Mouse (Mus musculus): Measurements from ENCODE around the gene Ubl7.

Ubl7 gene

DNA sequence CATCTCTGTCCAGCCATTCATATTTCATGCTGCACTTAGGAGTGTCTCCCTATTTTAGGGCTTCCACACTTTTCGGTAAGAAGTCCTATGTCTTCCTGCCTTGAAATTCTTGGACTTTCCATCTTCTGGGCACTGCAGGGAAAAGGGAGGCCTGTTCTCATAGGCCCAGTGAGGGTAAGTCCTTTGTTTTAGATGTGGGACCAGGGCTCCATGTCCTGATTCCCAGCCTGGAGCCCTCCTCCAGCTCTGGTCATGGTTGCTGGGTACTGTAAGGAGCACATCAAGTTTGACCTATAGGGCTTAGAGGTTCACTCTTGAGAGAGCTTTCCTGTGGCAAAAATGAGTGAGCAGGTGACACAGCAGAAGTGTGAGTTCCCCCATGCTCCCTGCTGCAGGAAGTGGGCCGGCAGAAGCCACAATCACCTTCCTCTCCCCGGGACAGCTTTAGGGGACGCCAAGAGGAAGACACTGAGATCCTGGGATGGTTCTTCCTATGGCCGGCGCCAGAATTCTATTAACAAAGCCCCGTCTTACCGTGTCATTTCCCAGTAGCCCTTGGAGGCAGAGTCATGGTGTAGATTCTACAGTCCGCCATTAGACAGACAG, 57.5 kb downstream of the Ubl7 start:
- DNase-seq: peak; percentile 54 to 75

GRCm38 (mm10) chr9:57968783-57969542, 58.2 kb downstream of the Ubl7 start:
- no peak for DNase-seq

GRCm38 (mm10) chr9:57969736-57970495, 59.1 kb downstream of the Ubl7 start:
- no peak for DNase-seq

GRCm38 (mm10) chr9:57971413-57971812, 60.6 kb downstream of the Ubl7 start:
- DNase-seq: no peak

GRCm38 (mm10) chr9:57972141-57972591, 61.4 kb downstream of the Ubl7 start:
- peak; percentile 77 to 88 for DNase-seq

DNA sequence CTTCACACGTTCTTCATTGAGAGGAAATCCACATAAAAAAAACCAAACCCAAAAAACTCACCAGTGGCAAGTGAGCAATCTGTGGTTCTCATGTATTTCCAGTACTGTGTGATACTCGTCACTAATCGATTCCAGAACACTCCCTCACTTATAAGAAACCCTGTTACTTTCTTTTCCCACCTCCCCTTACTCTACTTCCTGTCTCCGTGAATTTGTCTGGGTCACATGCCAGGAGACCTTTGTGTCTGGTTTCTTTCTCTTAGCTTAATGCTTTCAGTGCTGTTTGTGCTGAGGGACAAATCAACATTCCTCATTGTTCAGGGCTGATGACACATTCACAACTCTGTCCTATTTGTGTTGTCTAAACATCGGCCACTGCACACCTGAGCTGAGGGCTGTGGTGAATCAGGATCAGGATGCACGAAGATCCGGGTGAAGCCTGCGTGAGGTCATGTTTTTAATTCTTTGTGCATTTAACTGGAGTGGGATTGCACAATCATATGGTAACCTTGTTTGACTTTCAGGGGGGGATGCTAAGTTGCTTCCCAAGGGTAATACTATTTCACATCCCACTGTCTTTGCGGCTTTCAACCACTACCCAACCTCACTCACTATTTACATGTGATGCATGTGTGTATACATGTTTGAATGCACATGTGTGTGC, 62.1 kb downstream of the Ubl7 start:
- no peak for DNase-seq

- no peak for DNase-seq
Observed at GRCm38 (mm10) chr9:57973440-57974066, 62.8 kb downstream of the Ubl7 start.

DNA sequence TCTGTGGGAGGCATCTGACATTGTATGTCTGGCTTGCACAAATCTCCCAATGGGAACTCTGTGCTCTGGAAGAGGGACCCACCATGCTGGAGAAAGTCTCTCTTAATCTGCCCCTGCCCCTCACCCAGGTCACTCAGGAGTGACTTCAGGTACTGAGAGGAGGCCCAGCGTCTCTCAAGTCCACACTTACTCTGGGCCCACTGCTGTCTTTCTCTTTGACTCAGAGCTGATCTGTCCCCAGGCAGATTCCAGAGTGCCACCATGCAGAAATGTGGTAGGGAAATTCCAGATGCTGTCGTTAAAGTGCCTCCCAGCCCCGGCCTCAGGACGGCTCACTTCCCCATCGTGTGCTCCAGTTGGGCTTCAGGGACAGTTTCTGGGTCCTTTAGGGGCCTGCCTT, 63.4 kb downstream of the Ubl7 start:
- DNase-seq: no peak

DNA sequence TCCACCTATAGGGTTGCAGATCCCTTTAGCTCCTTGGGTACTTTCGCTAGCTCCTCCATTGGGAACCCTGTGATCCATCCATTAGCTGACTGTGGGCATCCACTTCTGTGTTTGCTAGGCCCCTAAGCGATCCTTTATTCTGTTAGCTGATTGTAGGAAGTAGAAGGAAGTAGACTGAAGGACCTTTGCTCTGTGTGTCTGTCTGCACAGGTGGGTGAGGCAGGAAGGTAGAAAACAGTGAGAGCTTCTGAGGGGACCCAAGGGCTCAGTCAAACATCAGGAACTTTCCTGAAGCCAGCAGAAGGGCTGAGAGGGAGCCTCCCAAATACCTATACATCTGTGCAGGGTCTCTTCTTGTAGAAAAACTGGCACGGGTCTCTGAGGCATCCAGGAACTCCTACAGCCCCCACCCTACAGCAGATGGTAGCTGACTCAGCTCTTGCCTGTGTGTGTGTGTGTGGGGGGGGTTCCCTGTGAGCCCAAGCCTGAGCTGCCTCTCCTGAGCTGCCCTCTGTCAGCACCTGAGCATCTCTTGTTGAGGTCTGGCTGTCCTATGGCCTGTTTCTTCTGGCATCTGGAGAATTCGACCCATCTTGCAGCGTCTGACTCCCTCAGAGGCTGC, 64.5 kb downstream of the Ubl7 start:
- no peak for DNase-seq

GRCm38 (mm10) chr9:57978025-57978424, 67.2 kb downstream of the Ubl7 start:
- DNase-seq: no peak

DNA sequence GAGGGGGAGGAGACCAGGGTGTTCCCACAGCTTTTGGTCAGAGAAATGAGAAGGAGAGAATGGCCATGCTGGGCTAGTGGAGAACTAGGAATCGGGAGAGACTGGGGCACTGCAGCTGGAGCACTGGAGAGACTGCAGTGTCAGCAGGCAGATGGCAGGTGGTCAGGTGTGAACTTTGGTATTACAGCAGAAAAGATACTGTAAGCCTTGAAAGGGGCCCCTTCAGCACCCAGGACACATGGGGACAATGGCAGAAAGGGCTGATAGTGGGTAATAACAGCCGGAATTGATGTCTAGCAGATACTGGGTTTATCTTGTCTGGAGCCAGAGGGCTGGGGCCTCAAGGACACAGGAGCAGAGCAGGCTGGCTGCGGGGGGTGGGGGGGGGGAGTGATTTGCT, 68.1 kb downstream of the Ubl7 start:
- peak in 1 of 2 experiments; percentile 4 for DNase-seq

Data from thymus, adult 18-20 months (tissue).